Mouse (Mus musculus): Measurements from ENCODE around the gene Gm5108. TPM values are rescaled to one million over a fixed set of nuclear protein-coding genes. Genes with fewer than 3 reads are reported as not detected.

Gene Gm5108
- polyA plus RNA-seq, 2 experiments = not detected

DNA sequence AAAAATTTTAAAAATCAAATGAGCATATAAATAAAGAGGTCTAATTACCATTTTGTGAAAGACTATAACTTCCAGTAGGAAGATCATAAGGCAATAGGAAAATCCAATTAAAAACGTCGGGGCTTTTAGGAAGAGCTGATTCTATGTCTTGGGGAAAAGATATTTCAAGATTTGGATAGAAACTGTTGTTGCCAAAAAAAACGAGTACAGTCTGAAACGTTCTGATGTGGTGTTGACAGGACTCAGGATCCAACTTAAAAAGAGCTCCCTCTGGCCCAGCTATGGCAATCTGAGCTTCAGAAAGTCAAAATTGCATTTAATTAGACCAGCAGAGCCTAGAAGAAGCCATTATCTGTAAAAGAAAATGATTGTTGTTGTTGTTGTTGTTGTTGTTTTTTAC, 12.6 kb downstream of the Gm5108 start:
- no peak for TF ChIP-seq EP300 (IDR thresholded peaks at IDR 0.05; ENCODE audit: low read depth)
- no peak overlapping the region for H3K27ac ChIP-seq
- no peaks in the 10 kb centered on the region for H3K9me3 ChIP-seq (ENCODE audit: control insufficient read depth, low read length)
- H3K4me3 ChIP-seq (ENCODE audit: insufficient read depth in 1 of 2, low read depth in 2 of 2, low read length in 2 of 2) = no peak overlapping the region
- no peaks in the 10 kb centered on the region for H3K27me3 ChIP-seq (ENCODE audit: control insufficient read depth, insufficient read depth, low read length)
- no peak overlapping the region for H3K9ac ChIP-seq (replicated peaks)
- ATAC-seq (ENCODE audit: insufficient read depth) = no peak
- WGBS (ENCODE audit: insufficient replicate concordance) = 52% methylated on average over 4 of the region's 4 CpGs
- H3K4me2 ChIP-seq (ENCODE audit: low read depth) = no peak overlapping the region
- DNase-seq (ENCODE audit: low read depth in 3 of 3, low spot score in 3 of 3) = no peak
- no peaks in the 10 kb centered on the region for H3K36me3 ChIP-seq (replicated peaks; ENCODE audit: control insufficient read depth, insufficient read depth, low read depth)
- no peaks in the 10 kb centered on the region for H3K4me1 ChIP-seq (replicated peaks; ENCODE audit: control insufficient read depth in 2 of 2, insufficient read depth in 2 of 2, low read length in 1 of 2)

DNA sequence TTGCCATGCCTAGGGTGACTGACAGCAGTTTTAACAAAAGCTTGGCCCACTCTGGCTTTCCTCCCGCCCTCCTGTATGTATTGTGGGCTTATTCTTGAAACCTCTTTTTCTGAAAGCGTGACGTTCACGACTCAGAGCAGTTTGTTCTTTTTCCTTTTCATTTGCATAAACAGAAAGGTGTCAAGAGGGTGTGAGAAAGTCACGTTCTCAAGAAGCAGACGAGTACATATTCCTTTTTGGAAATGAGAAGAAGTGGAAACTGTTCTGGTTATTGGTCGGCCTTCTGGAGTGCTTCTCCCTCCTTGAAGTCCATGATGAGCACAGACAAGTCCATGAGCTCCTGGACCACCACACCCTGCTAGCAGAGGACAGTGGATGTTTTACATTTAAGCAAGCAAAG, 14.0 kb downstream of the Gm5108 start:
- Histone ChIP-seq H3K36me3 (replicated peaks; ENCODE audit: control insufficient read depth, insufficient read depth, low read depth) (no peaks in the 10 kb centered on the region), H3K27me3 (ENCODE audit: control insufficient read depth, insufficient read depth, low read length) (no peaks in the 10 kb centered on the region), H3K9ac (replicated peaks) (no peak overlapping the region), H3K27ac (no peak overlapping the region), H3K9me3 (ENCODE audit: control insufficient read depth, low read length) (no peaks in the 10 kb centered on the region), H3K4me3 (ENCODE audit: insufficient read depth in 1 of 2, low read depth in 2 of 2, low read length in 2 of 2) (no peak overlapping the region), H3K4me2 (ENCODE audit: low read depth) (no peak overlapping the region), H3K4me1 (replicated peaks; ENCODE audit: control insufficient read depth in 2 of 2, insufficient read depth in 2 of 2, low read length in 1 of 2) (no peaks in the 10 kb centered on the region)
- TF ChIP-seq CTCF (IDR thresholded peaks at IDR 0.05; ENCODE audit: low read depth) (no peak), EP300 (IDR thresholded peaks at IDR 0.05; ENCODE audit: low read depth) (no peak)
- WGBS (ENCODE audit: insufficient replicate concordance) = 60% methylated on average over 7 of the region's 7 CpGs
- DNase-seq (ENCODE audit: low read depth in 3 of 3, low spot score in 3 of 3) = no peak
- no peak for ATAC-seq (ENCODE audit: insufficient read depth)

DNA sequence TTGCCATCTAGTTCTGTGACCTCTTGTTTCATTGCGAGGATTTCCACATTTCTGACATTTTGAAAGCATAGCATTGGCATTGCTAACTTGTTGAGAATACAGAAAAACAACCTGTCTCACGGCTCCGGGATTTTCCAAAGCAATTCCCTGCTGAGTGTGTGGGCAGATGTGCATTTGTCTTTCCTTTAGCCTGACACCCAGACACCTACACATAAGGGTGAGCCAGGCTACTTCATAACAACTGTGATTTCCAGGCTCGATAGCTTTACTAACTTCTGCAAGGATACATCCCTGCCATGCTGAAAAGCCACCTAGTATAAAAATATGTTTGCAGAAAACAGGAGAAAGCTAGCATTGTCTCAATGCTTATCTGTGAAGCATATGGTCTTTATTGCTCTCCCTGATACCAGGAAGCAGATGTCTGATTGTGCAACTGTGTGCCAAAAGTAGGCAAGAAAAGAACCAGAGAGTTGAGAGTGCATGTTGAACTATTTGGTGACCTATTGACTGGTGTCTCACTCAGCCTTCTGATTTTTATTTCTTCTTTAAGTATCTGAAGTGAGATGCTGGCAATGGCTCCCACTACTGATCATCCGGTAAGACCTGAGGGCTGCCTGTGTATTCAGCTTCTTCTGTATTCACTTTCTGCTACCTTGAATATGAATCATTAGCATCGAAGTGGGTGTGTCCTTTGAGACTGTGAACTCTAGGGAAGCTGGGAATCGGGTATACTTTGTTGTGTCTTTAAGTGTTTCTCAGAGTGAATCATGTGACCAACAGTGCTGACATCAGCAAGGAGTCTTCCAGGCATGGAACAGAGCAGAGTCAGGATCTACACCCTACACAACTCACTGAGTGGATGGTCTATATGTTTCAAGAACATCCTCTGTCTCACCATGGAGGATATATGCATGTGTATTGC, 20.5 kb downstream of the Gm5108 start:
- H3K4me3 ChIP-seq (ENCODE audit: insufficient read depth in 1 of 2, low read depth in 2 of 2, low read length in 2 of 2) = no peak overlapping the region
- no peak for TF ChIP-seq CTCF (IDR thresholded peaks at IDR 0.05; ENCODE audit: low read depth)
- no peak for TF ChIP-seq EP300 (IDR thresholded peaks at IDR 0.05; ENCODE audit: low read depth)
- H3K36me3 ChIP-seq (replicated peaks; ENCODE audit: control insufficient read depth, insufficient read depth, low read depth) = no peaks in the 10 kb centered on the region
- 53% methylated on average over 7 of the region's 7 CpGs for WGBS (ENCODE audit: insufficient replicate concordance)
- H3K27ac ChIP-seq = no peak overlapping the region
- no peaks in the 10 kb centered on the region for H3K4me1 ChIP-seq (replicated peaks; ENCODE audit: control insufficient read depth in 2 of 2, insufficient read depth in 2 of 2, low read length in 1 of 2)
- H3K27me3 ChIP-seq (ENCODE audit: control insufficient read depth, insufficient read depth, low read length) = no peaks in the 10 kb centered on the region
- H3K9ac ChIP-seq (replicated peaks) = no peak overlapping the region
- no peak for ATAC-seq (ENCODE audit: insufficient read depth)
- no peaks in the 10 kb centered on the region for H3K9me3 ChIP-seq (ENCODE audit: control insufficient read depth, low read length)
- no peak overlapping the region for H3K4me2 ChIP-seq (ENCODE audit: low read depth)
- no peak for DNase-seq (ENCODE audit: low read depth in 3 of 3, low spot score in 3 of 3)

DNA sequence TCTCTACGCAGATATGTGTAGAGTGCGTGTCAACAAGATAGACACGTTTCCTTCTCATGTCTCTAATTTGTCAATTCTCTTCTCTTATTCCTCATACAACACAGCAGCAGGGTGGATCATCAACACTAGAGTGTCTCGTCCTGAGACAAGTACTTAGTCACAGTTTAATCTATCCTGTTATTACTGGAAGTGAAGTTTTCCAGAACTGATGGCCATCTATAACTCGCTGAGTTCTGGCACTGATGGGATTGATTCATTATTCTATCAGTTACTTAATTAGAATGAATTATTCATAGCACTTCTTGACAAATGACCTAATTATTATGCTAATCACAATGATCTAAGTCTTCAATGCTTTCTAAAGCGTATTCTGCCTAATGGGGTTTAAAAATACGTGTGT, 28.1 kb downstream of the Gm5108 start:
- WGBS (ENCODE audit: insufficient replicate concordance) = 64% methylated on average over 7 of the region's 7 CpGs

DNA sequence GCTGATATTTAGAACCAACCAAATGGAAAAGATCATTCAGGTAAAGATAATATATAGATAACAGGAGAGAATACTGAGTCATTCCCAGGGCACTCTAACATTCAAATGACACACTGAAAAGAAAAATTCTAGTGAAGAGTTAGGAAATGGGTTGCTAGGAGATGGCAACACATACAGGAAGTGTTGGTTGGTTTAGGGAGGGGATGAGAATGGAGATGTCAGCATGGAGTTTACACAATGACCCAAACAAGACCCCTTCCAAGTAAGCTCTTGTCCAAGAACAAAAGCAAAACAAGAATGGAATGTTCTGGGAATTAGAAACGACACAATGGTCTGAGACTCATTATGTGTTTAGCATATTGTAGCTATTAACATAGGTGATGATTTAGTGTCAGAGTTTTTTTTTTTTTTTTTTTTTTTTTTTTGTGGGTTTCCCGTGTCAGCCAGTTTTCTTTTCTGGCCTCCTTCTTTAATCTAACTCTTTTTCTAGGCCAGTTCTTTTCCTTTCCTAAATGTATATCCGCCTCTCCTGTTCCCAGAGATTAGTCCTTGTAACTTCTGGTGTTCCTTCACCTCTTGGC, 40.6 kb downstream of the Gm5108 start:
- Histone ChIP-seq H3K4me2 (ENCODE audit: low read depth) (no peak overlapping the region), H3K9me3 (ENCODE audit: control insufficient read depth, low read length) (no peaks in the 10 kb centered on the region), H3K4me1 (replicated peaks; ENCODE audit: control insufficient read depth in 2 of 2, insufficient read depth in 2 of 2, low read length in 1 of 2) (no peaks in the 10 kb centered on the region), H3K4me3 (ENCODE audit: insufficient read depth in 1 of 2, low read depth in 2 of 2, low read length in 2 of 2) (no peak overlapping the region), H3K9ac (replicated peaks) (no peak overlapping the region), H3K36me3 (replicated peaks; ENCODE audit: control insufficient read depth, insufficient read depth, low read depth) (no peaks in the 10 kb centered on the region), H3K27me3 (ENCODE audit: control insufficient read depth, insufficient read depth, low read length) (no peaks in the 10 kb centered on the region), H3K27ac (no peak overlapping the region)
- no peak for TF ChIP-seq CTCF (IDR thresholded peaks at IDR 0.05; ENCODE audit: low read depth)
- no peak for TF ChIP-seq EP300 (IDR thresholded peaks at IDR 0.05; ENCODE audit: low read depth)
- ATAC-seq (ENCODE audit: insufficient read depth) = no peak
- DNase-seq (ENCODE audit: low read depth in 3 of 3, low spot score in 3 of 3) = no peak
- WGBS (ENCODE audit: insufficient replicate concordance) = 28% methylated on average over 3 of the region's 3 CpGs

More for the DNA sequence above, 28.1 kb downstream of the Gm5108 start:
- ATAC-seq (ENCODE audit: insufficient read depth) (no peak), DNase-seq (ENCODE audit: low read depth in 3 of 3, low spot score in 3 of 3) (no peak)
- no peaks in the 10 kb centered on the region for H3K36me3 ChIP-seq (replicated peaks; ENCODE audit: control insufficient read depth, insufficient read depth, low read depth)
- H3K27ac ChIP-seq = no peak overlapping the region
- H3K4me1 ChIP-seq (replicated peaks; ENCODE audit: control insufficient read depth in 2 of 2, insufficient read depth in 2 of 2, low read length in 1 of 2) = no peaks in the 10 kb centered on the region
- no peaks in the 10 kb centered on the region for H3K9me3 ChIP-seq (ENCODE audit: control insufficient read depth, low read length)
- H3K4me3 ChIP-seq (ENCODE audit: insufficient read depth in 1 of 2, low read depth in 2 of 2, low read length in 2 of 2) = no peak overlapping the region
- no peak for TF ChIP-seq CTCF (IDR thresholded peaks at IDR 0.05; ENCODE audit: low read depth)
- no peak for TF ChIP-seq EP300 (IDR thresholded peaks at IDR 0.05; ENCODE audit: low read depth)
- H3K4me2 ChIP-seq (ENCODE audit: low read depth) = no peak overlapping the region
- H3K27me3 ChIP-seq (ENCODE audit: control insufficient read depth, insufficient read depth, low read length) = no peaks in the 10 kb centered on the region
- H3K9ac ChIP-seq (replicated peaks) = no peak overlapping the region
